Comparison of ENCODE assay signal across 7 mouse cellular contexts in the genomic region with DNA sequence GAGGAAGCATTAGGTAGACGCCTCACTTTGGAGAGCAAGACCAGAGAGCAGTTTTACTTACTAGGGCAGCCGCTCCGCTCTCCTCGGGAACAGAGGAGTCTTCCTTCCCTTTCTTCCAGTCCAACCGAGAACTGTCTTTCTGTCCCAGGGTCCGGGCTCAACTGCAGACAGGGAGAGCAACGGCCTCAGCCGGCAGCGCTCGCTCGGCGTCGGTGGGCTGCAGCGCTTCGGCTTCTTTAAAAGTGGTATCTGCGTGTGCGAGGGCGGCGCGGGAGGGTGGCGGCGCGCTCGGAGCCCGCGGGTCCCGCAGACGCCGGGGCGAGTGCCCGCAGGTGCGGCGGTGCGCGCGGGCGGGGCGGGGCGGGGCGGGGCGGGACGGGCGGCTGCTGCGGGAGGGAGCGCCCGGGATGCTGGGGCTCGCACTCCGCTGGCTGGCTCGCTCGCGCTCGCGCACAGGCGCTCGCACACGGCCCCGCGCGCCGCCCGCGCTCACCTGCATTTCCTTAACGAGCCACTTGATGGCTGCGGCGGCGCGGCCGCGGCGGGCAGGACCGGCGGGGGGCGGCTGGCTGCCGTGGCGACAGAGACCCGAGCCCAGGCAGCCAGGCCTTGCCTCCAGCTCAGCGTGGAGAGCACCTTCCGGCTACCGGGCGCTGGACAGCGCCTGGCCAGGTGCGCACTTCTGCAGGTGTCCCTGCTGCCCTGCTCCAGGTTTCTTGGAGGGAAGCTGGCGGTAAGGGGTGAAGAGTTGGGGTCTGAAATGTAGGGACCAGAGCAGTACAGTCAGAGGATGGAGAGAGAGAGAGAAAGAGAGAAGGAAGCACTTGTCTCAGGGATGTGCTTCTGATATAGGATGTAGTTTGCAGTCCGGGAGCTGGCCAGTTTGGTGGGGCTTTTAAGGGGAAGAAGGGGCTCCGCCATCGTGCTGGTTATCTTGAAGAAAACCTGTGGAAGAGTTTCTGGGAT. TPM values are rescaled to one million over a fixed set of nuclear protein-coding genes. Genes with fewer than 3 reads are reported as not detected.
DNase-seq lines count a peak whose midpoint lies in the region; ATAC-seq and TF ChIP-seq lines count a peak whose summit lies in the region.

TSS of gene Ptprd (minus strand) at position 433 of the 966 bp plus-strand sequence.

- no peaks in the 10 kb centered on the region for H3K27me3 ChIP-seq in midbrain, embryonic 14.5 days (ENCODE audit: control insufficient read depth, insufficient read depth, low read length)

- no peak within 1 kb of the TSS for H3K27ac ChIP-seq in ES-E14 (ENCODE audit: insufficient read depth, low read depth, low read length, poor library complexity, severe bottlenecking)
- H3K27ac ChIP-seq in midbrain, embryonic 14.5 days (replicated peaks; ENCODE audit: low read depth, low read length) = peak within 1 kb of the TSS; percentile 84

- H3K4me2 ChIP-seq in midbrain, embryonic 14.5 days (ENCODE audit: low read length) = peak within 1 kb of the TSS; percentile 71

- in situ Hi-C loops in ES-E14 (cut with MboI; ENCODE audit: low sequenced_read_pairs in 2 of 2, unreplicated experiment in 2 of 2) = no loop called here

- H3K4me3 ChIP-seq in ES-E14 (ENCODE audit: insufficient read depth in 1 of 2, low read depth in 1 of 2, low read length in 2 of 2, poor library complexity in 1 of 2, severe bottlenecking in 1 of 2) = peak within 1 kb of the TSS; percentile 63 to 79
- H3K4me3 ChIP-seq in midbrain, embryonic 14.5 days (replicated peaks; ENCODE audit: low read depth, low read length) = peak within 1 kb of the TSS; percentile 62

- H3K9me3 ChIP-seq in ES-E14 (ENCODE audit: control insufficient read depth, insufficient read depth, low read depth, low read length) = no peaks in the 10 kb centered on the region
- no peaks in the 10 kb centered on the region for H3K9me3 ChIP-seq in midbrain, embryonic 14.5 days (ENCODE audit: control insufficient read depth, low read length)

- H3K4me1 ChIP-seq in ES-E14 (ENCODE audit: control insufficient read depth in 2 of 2, insufficient read depth in 2 of 2, low read length in 2 of 2, poor library complexity in 1 of 2) = no peaks in the 10 kb centered on the region
- 0 out of 2 replicates have a peak, but pooled peaks cover 2% of the 10 kb centered on the region for H3K4me1 ChIP-seq in midbrain, embryonic 14.5 days (ENCODE audit: control insufficient read depth, insufficient read depth, low read length)

- intact Hi-C loops in heart, postnatal 14 days (cut with DNase I) = no loop called here

- WGBS in midbrain, embryonic 14.5 days = under 1% methylated on average over 79 of the region's 86 CpGs

- H3K36me3 ChIP-seq in ES-E14 (ENCODE audit: control insufficient read depth, insufficient read depth, low read length, poor library complexity, severe bottlenecking) = no peaks in the 10 kb centered on the region
- H3K36me3 ChIP-seq in midbrain, embryonic 14.5 days (ENCODE audit: control insufficient read depth, insufficient read depth, low read length) = no peaks in the 10 kb centered on the region

- DNase-seq in ES-E14 (ENCODE audit: low read depth, low spot score) = peak; percentile 33
- peak in 1 of 2 experiments; percentile 8 for DNase-seq in adrenal gland, adult 18-20 months (ENCODE audit: low spot score in 2 of 2)
- peak; percentile 54 for DNase-seq in embryo, embryonic 9.5 days (ENCODE audit: extremely low spot score)
- DNase-seq in heart, postnatal 14 days = peak; percentile 2 to 6
- DNase-seq in left cerebral cortex, adult 18-20 months (ENCODE audit: low spot score in 2 of 2) = peak; percentile 48 to 78
- peak; percentile 94 for DNase-seq in midbrain, embryonic 14.5 days
- peak; percentile 14 for DNase-seq in yolk sac, embryonic 10.5 days (ENCODE audit: low spot score)

- peak; percentile 92 for ATAC-seq in midbrain, embryonic 14.5 days (ENCODE audit: low FRiP score, low TSS enrichment)

- peak within 1 kb of the TSS; percentile 17; the same call in 1 of the 2 replicates for H3K9ac ChIP-seq in ES-E14 (ENCODE audit: insufficient read depth, low read depth, low read length, poor library complexity, severe bottlenecking)
- H3K9ac ChIP-seq in midbrain, embryonic 14.5 days (replicated peaks; ENCODE audit: low read length) = peak within 1 kb of the TSS; percentile 84

TF ChIP-seq in ES-E14, 5 proteins besides CTCF, POLR2A, EP300 and RAD21:
- TF ChIP-seq ZC3H11A (IDR thresholded peaks at IDR 0.05; ENCODE audit: borderline replicate concordance, low read depth, low read length) = no peak
- no peak for TF ChIP-seq ZNF384 (IDR thresholded peaks at IDR 0.05; ENCODE audit: low read depth, low read length)
- no peak for TF ChIP-seq MAFK (IDR thresholded peaks at IDR 0.05; ENCODE audit: insufficient read depth, low read depth, low read length)
- no peak for TF ChIP-seq HCFC1 (IDR thresholded peaks at IDR 0.05; ENCODE audit: borderline replicate concordance, insufficient read depth, low read length)
- TF ChIP-seq CHD2 (IDR thresholded peaks at IDR 0.05; ENCODE audit: low read depth, low read length) = no peak

RNA-seq across cellular contexts. Expression of gene Ptprd, which starts in this region (rescaled TPM):
- total RNA-seq in ES-E14 (2012; rRNA removed) = 0.69 and 1.3 TPM in 2 replicates
- 10 to 100 TPM; 65.4 to 86.4 TPM for total RNA-seq in adrenal gland, adult 18-20 months (2021)
- total RNA-seq in heart, postnatal 14 days (2021) = 10 to 100 TPM; 10.4 to 13.5 TPM
- 100 to 1,000 TPM; 261 to 270 TPM for total RNA-seq in left cerebral cortex, adult 18-20 months (2021)
- 76.0 and 81.0 TPM in 2 replicates for polyA plus RNA-seq in midbrain, embryonic 14.5 days (2014; fragmentation: Nextera tagmentation; extraction: Ambion mirVana)

Comparison
In these comparisons a context has a peak if more than half of its experiments do, and no peak if none do; other contexts are left out.
1. RNA of gene Ptprd (total RNA-seq): 261 to 270 TPM in left cerebral cortex, adult 18-20 months and 65.4 to 86.4 TPM in adrenal gland, adult 18-20 months; 10.4 to 13.5 TPM in heart, postnatal 14 days and 0.69 to 1.3 TPM in ES-E14; every median in the first group is over 4 times any median in the second.